Mouse (Mus musculus) liver, embryonic 14.5 days (tissue): ENCODE measurements around the gene Gabrb2. TPM values are rescaled to one million over a fixed set of nuclear protein-coding genes. Genes with fewer than 3 reads are reported as not detected.

ENCODE experiments used
- ATAC-seq: fragments of 200-750 bp; cut with Nextera tagmentation; 2 replicates; pipeline ENCODE4 v1.8.0; 2017; ENCODE audit warnings: moderate number of reproducible peaks, mild to moderate bottlenecking, moderate library complexity; ENCODE audit not compliant: insufficient read depth
- DNase-seq, 3 experiments: peaks; one replicate each; pipeline ENCODE4 v3.0.0-alpha.2; 2012 to 2013; ENCODE audit warnings: low read depth in 3 of 3, low spot score in 3 of 3
- H3K27ac ChIP-seq: fragments of 300-500 bp; sonication (generic); 2 replicates; pipeline ENCODE4 v1.5.1; 2014; ENCODE audit warnings: moderate library complexity, mild to moderate bottlenecking, control low read depth, inconsistent platforms
- H3K27me3 ChIP-seq: fragments of 300-500 bp; sonication (generic); 2 replicates; pipeline ENCODE4 v1.6.1; 2014; ENCODE audit warnings: mild to moderate bottlenecking, low read length, moderate library complexity; ENCODE audit not compliant: control insufficient read depth, insufficient read depth
- H3K36me3 ChIP-seq: fragments of 300-500 bp; sonication (generic); replicated peaks from 2 replicates; pipeline ENCODE4 v1.6.1; 2014; ENCODE audit warnings: low read depth; ENCODE audit not compliant: control insufficient read depth, insufficient read depth
- H3K4me1 ChIP-seq, 2 experiments: fragments of 200-500 bp in 1 of 2; fragments of 300-500 bp in 1 of 2; sonication (generic) in 1 of 2; replicated peaks; 2 replicates each; pipeline ENCODE4 v1.6.1; 2012 to 2014; ENCODE audit warnings: antibody characterized with exemption in 1 of 2, inconsistent platforms in 1 of 2, low read length in 1 of 2; ENCODE audit not compliant: control insufficient read depth in 2 of 2, insufficient read depth in 2 of 2
- H3K4me2 ChIP-seq: fragments of 300-500 bp; sonication (generic); 2 replicates; pipeline ENCODE4 v1.6.1; 2014; ENCODE audit warnings: low read depth, mild to moderate bottlenecking, control low read depth, moderate library complexity
- H3K4me3 ChIP-seq, 2 experiments: fragments of 200-500 bp in 1 of 2; fragments of 300-500 bp in 1 of 2; sonication (generic) in 1 of 2; 2 replicates each; pipeline ENCODE4 v1.5.1; 2012 to 2014; ENCODE audit warnings: low read depth in 2 of 2, low read length in 2 of 2, mild to moderate bottlenecking in 2 of 2, control low read depth in 1 of 2, inconsistent platforms in 1 of 2, moderate library complexity in 1 of 2; ENCODE audit not compliant: insufficient read depth in 1 of 2
- H3K9ac ChIP-seq: fragments of 300-500 bp; sonication (generic); replicated peaks from 2 replicates; pipeline ENCODE4 v1.6.1; 2014; ENCODE audit warnings: mild to moderate bottlenecking, control low read depth, moderate library complexity
- H3K9me3 ChIP-seq: fragments of 300-500 bp; sonication (generic); 2 replicates; pipeline ENCODE4 v1.6.1; 2016; ENCODE audit warnings: low read length, mixed read lengths; ENCODE audit not compliant: control insufficient read depth
- CTCF ChIP-seq: IDR thresholded peaks from 2 replicates; pipeline ENCODE4 v1.5.1; 2016; ENCODE audit warnings: antibody characterized with exemption, low read depth, control low read depth
- EP300 ChIP-seq: IDR thresholded peaks from 2 replicates; pipeline ENCODE4 v1.6.1; 2016; ENCODE audit warnings: antibody characterized with exemption, low read depth
- WGBS: fragments of 180-500 bp; shearing (Covaris S2); extraction: QIAGEN DNeasy Blood & Tissue Kit; methylation state at CpG from one replicate; pipeline ENCODE4 v1.1.7; 2014; ENCODE audit not compliant: insufficient replicate concordance; 5-methylcytosine and 5-hydroxymethylcytosine counted together
- polyA plus RNA-seq, 2 experiments: library from polyadenylated mRNA; depleted of rRNA in 1 of 2; stranded (reverse) in 1 of 2; unstranded in 1 of 2; fragments of >200 nt; fragmentation: Nextera tagmentation in 1 of 2; extraction: Ambion mirVana in 1 of 2; gene quantifications; 2 replicates each; pipeline versions ENCODE4 v1.2.1 to v1.2.3; 2012 to 2014

Gene Gabrb2
- polyA plus RNA-seq, 2 experiments = 0.02 to 0.03 TPM

- TF ChIP-seq CTCF (no peak), EP300 (no peak)
- H3K4me3 ChIP-seq = no peak overlapping the region
These were observed 113.0 kb downstream of the Gabrb2 start for GRCm38 (mm10) chr11:42532577-42532976.

GRCm38 (mm10) chr11:42535286-42535685 lies 115.7 kb downstream of the Gabrb2 start:
- Histone ChIP-seq H3K27me3 (no peaks in the 10 kb centered on the region), H3K4me2 (no peak overlapping the region), H3K9ac (no peak overlapping the region), H3K4me1 (no peaks in the 10 kb centered on the region), H3K27ac (no peak overlapping the region), H3K4me3 (no peak overlapping the region), H3K36me3 (no peaks in the 10 kb centered on the region), H3K9me3 (no peaks in the 10 kb centered on the region)
- 60% methylated on average over 5 of the region's 5 CpGs for WGBS
- ATAC-seq = no peak
- TF ChIP-seq EP300 = no peak
- TF ChIP-seq CTCF = no peak
- no peak for DNase-seq

More at GRCm38 (mm10) chr11:42532577-42532976, 113.0 kb downstream of the Gabrb2 start:
- H3K9ac ChIP-seq = no peak overlapping the region
- H3K36me3 ChIP-seq = no peaks in the 10 kb centered on the region
- DNase-seq (no peak), ATAC-seq (no peak)
- no peaks in the 10 kb centered on the region for H3K4me1 ChIP-seq
- 36% methylated on average over 2 of the region's 2 CpGs for WGBS
- H3K4me2 ChIP-seq = no peak overlapping the region
- H3K27ac ChIP-seq = no peak overlapping the region
- no peaks in the 10 kb centered on the region for H3K27me3 ChIP-seq
- no peaks in the 10 kb centered on the region for H3K9me3 ChIP-seq

GRCm38 (mm10) chr11:42535861-42536260 lies 116.3 kb downstream of the Gabrb2 start:
- DNase-seq (no peak), ATAC-seq (no peak)

GRCm38 (mm10) chr11:42542861-42543260 lies 123.3 kb downstream of the Gabrb2 start:
- Histone ChIP-seq H3K4me3 (no peak overlapping the region), H3K36me3 (no peaks in the 10 kb centered on the region)

More at GRCm38 (mm10) chr11:42535861-42536260, 116.3 kb downstream of the Gabrb2 start:
- H3K9ac ChIP-seq = no peak overlapping the region
- no peaks in the 10 kb centered on the region for H3K27me3 ChIP-seq
- H3K4me2 ChIP-seq = no peak overlapping the region
- H3K4me3 ChIP-seq = no peak overlapping the region
- 47% methylated on average over 1 of the region's 1 CpGs for WGBS
- H3K9me3 ChIP-seq = no peaks in the 10 kb centered on the region
- H3K36me3 ChIP-seq = no peaks in the 10 kb centered on the region
- TF ChIP-seq EP300 = no peak
- no peak for TF ChIP-seq CTCF
- H3K27ac ChIP-seq = no peak overlapping the region
- no peaks in the 10 kb centered on the region for H3K4me1 ChIP-seq

GRCm38 (mm10) chr11:42566023-42566422 lies 146.5 kb downstream of the Gabrb2 start:
- Histone ChIP-seq H3K4me2 (no peak overlapping the region), H3K4me1 (no peaks in the 10 kb centered on the region), H3K36me3 (no peaks in the 10 kb centered on the region), H3K27me3 (no peaks in the 10 kb centered on the region), H3K4me3 (no peak overlapping the region), H3K27ac (no peak overlapping the region), H3K9ac (no peak overlapping the region), H3K9me3 (no peaks in the 10 kb centered on the region)
- DNase-seq = no peak
- ATAC-seq = no peak
- WGBS = 44% methylated on average over 5 of the region's 5 CpGs
- TF ChIP-seq EP300 (no peak), CTCF (no peak)

More at GRCm38 (mm10) chr11:42542861-42543260, 123.3 kb downstream of the Gabrb2 start:
- Histone ChIP-seq H3K4me1 (no peaks in the 10 kb centered on the region), H3K9me3 (no peaks in the 10 kb centered on the region), H3K4me2 (no peak overlapping the region), H3K27ac (no peak overlapping the region), H3K9ac (no peak overlapping the region), H3K27me3 (no peaks in the 10 kb centered on the region)
- DNase-seq (no peak), ATAC-seq (no peak)
- no peak for TF ChIP-seq CTCF
- no peak for TF ChIP-seq EP300
- 56% methylated on average over 2 of the region's 2 CpGs for WGBS
